Mouse (Mus musculus): Measurements from ENCODE around the gene Top2b.

- TF ChIP-seq SRF (IDR thresholded peaks at IDR 0.05; ENCODE audit: control insufficient read depth, insufficient read length, low read depth) (no peak), POLR2A (IDR thresholded peaks at IDR 0.05; ENCODE audit: insufficient read length, low read depth) (no peak), TCF3 (IDR thresholded peaks at IDR 0.05; ENCODE audit: insufficient read length, low read depth) (no peak), TCF12 (IDR thresholded peaks at IDR 0.05; ENCODE audit: insufficient read depth, poor library complexity, severe bottlenecking) (no peak), POLR2AphosphoS2 (IDR thresholded peaks at IDR 0.05; ENCODE audit: insufficient read length, low read depth) (no peak), MYOG (IDR thresholded peaks at IDR 0.05; ENCODE audit: control insufficient read depth in 1 of 3, insufficient read depth in 1 of 3, insufficient read length in 2 of 3, low read depth in 2 of 3) (no peak), REST (IDR thresholded peaks at IDR 0.05; ENCODE audit: insufficient read depth, insufficient read length) (no peak)
Observed at GRCm38 (mm10) chr14:16347505-16347904, 17.5 kb upstream of the Top2b start.

All from myocyte (in vitro differentiated cells).